Mouse (Mus musculus): ENCODE results near the gene Tmem234. TPM values are rescaled to one million over a fixed set of nuclear protein-coding genes. Genes with fewer than 3 reads are reported as not detected.

The Tmem234 gene
- polyA plus RNA-seq, 2 experiments, result 84.2 to 108 TPM

- no peaks in the 10 kb centered on the region for H3K36me3 ChIP-seq (replicated peaks; ENCODE audit: control insufficient read depth, insufficient read depth, low read depth)
- no peak overlapping the region for H3K4me3 ChIP-seq (ENCODE audit: insufficient read depth in 1 of 2, low read depth in 2 of 2, low read length in 2 of 2)
- no peak for ATAC-seq (ENCODE audit: insufficient read depth)
- no peaks in the 10 kb centered on the region for H3K9me3 ChIP-seq (ENCODE audit: control insufficient read depth, low read length)
- no peak for DNase-seq (ENCODE audit: low read depth in 3 of 3, low spot score in 3 of 3)
- 65% methylated on average over 6 of the region's 6 CpGs for WGBS (ENCODE audit: insufficient replicate concordance)
- no peak overlapping the region for H3K4me2 ChIP-seq (ENCODE audit: low read depth)
- peaks cover 8% of the 10 kb centered on the region in 2 experiments; a peak in 3 of 4 replicates for H3K4me1 ChIP-seq (replicated peaks; ENCODE audit: control insufficient read depth in 2 of 2, insufficient read depth in 2 of 2, low read length in 1 of 2)
- TF ChIP-seq EP300 (IDR thresholded peaks at IDR 0.05; ENCODE audit: low read depth), result no peak
- TF ChIP-seq CTCF (IDR thresholded peaks at IDR 0.05; ENCODE audit: low read depth), result no peak
- no peak overlapping the region for H3K27ac ChIP-seq
- no peaks in the 10 kb centered on the region; the same call in 1 of the 2 replicates for H3K27me3 ChIP-seq (ENCODE audit: control insufficient read depth, insufficient read depth, low read length)
- no peak overlapping the region for H3K9ac ChIP-seq (replicated peaks)
Observed at GRCm38 (mm10) chr4:129565139-129565538, 35.3 kb upstream of the Tmem234 start.

GRCm38 (mm10) chr4:129568366-129568765 lies 32.1 kb upstream of the Tmem234 start:
- no peak for DNase-seq (ENCODE audit: low read depth in 3 of 3, low spot score in 3 of 3)
- no peaks in the 10 kb centered on the region for H3K36me3 ChIP-seq (replicated peaks; ENCODE audit: control insufficient read depth, insufficient read depth, low read depth)

GRCm38 (mm10) chr4:129570028-129570427 lies 30.4 kb upstream of the Tmem234 start:
- WGBS (ENCODE audit: insufficient replicate concordance), result 67% methylated on average over 6 of the region's 6 CpGs
- TF ChIP-seq EP300 (IDR thresholded peaks at IDR 0.05; ENCODE audit: low read depth) (no peak), CTCF (IDR thresholded peaks at IDR 0.05; ENCODE audit: low read depth) (no peak)
- ATAC-seq (ENCODE audit: insufficient read depth), result no peak
- Histone ChIP-seq H3K4me2 (ENCODE audit: low read depth) (no peak overlapping the region), H3K27me3 (ENCODE audit: control insufficient read depth, insufficient read depth, low read length) (no peaks in the 10 kb centered on the region), H3K9me3 (ENCODE audit: control insufficient read depth, low read length) (no peaks in the 10 kb centered on the region), H3K4me1 (replicated peaks; ENCODE audit: control insufficient read depth in 2 of 2, insufficient read depth in 2 of 2, low read length in 1 of 2) (peaks cover 0 to under 1% of the 10 kb centered on the region in 2 experiments; a peak in 2 of 4 replicates), H3K9ac (replicated peaks) (no peak overlapping the region), H3K4me3 (ENCODE audit: insufficient read depth in 1 of 2, low read depth in 2 of 2, low read length in 2 of 2) (no peak overlapping the region), H3K36me3 (replicated peaks; ENCODE audit: control insufficient read depth, insufficient read depth, low read depth) (no peaks in the 10 kb centered on the region), H3K27ac (no peak overlapping the region)
- DNase-seq (ENCODE audit: low read depth in 3 of 3, low spot score in 3 of 3), result no peak

More at GRCm38 (mm10) chr4:129568366-129568765, 32.1 kb upstream of the Tmem234 start:
- TF ChIP-seq CTCF (IDR thresholded peaks at IDR 0.05; ENCODE audit: low read depth) (no peak), EP300 (IDR thresholded peaks at IDR 0.05; ENCODE audit: low read depth) (no peak)
- H3K4me3 ChIP-seq (ENCODE audit: insufficient read depth in 1 of 2, low read depth in 2 of 2, low read length in 2 of 2), result no peak overlapping the region
- no peaks in the 10 kb centered on the region for H3K4me1 ChIP-seq (replicated peaks; ENCODE audit: control insufficient read depth in 2 of 2, insufficient read depth in 2 of 2, low read length in 1 of 2)
- H3K9ac ChIP-seq (replicated peaks), result no peak overlapping the region
- H3K4me2 ChIP-seq (ENCODE audit: low read depth), result no peak overlapping the region
- ATAC-seq (ENCODE audit: insufficient read depth), result no peak
- H3K27me3 ChIP-seq (ENCODE audit: control insufficient read depth, insufficient read depth, low read length), result no peaks in the 10 kb centered on the region
- no peak overlapping the region for H3K27ac ChIP-seq
- WGBS (ENCODE audit: insufficient replicate concordance), result 75% methylated on average over 7 of the region's 7 CpGs
- no peaks in the 10 kb centered on the region for H3K9me3 ChIP-seq (ENCODE audit: control insufficient read depth, low read length)

GRCm38 (mm10) chr4:129571551-129572084 lies 28.9 kb upstream of the Tmem234 start:
- H3K9me3 ChIP-seq (ENCODE audit: control insufficient read depth, low read length), result no peaks in the 10 kb centered on the region
- H3K4me1 ChIP-seq (replicated peaks; ENCODE audit: control insufficient read depth in 2 of 2, insufficient read depth in 2 of 2, low read length in 1 of 2), result peaks cover 0 to 2% of the 10 kb centered on the region in 2 experiments; a peak in 2 of 4 replicates
- ATAC-seq (ENCODE audit: insufficient read depth) (no peak), DNase-seq (ENCODE audit: low read depth in 3 of 3, low spot score in 3 of 3) (no peak)
- no peaks in the 10 kb centered on the region for H3K27me3 ChIP-seq (ENCODE audit: control insufficient read depth, insufficient read depth, low read length)
- TF ChIP-seq CTCF (IDR thresholded peaks at IDR 0.05; ENCODE audit: low read depth) (no peak), EP300 (IDR thresholded peaks at IDR 0.05; ENCODE audit: low read depth) (no peak)
- H3K4me3 ChIP-seq (ENCODE audit: insufficient read depth in 1 of 2, low read depth in 2 of 2, low read length in 2 of 2), result no peak overlapping the region
- WGBS (ENCODE audit: insufficient replicate concordance), result 58% methylated on average over 8 of the region's 8 CpGs
- no peak overlapping the region for H3K4me2 ChIP-seq (ENCODE audit: low read depth)
- H3K36me3 ChIP-seq (replicated peaks; ENCODE audit: control insufficient read depth, insufficient read depth, low read depth), result no peaks in the 10 kb centered on the region
- no peak overlapping the region for H3K27ac ChIP-seq
- H3K9ac ChIP-seq (replicated peaks), result no peak overlapping the region

- no peaks in the 10 kb centered on the region for H3K27me3 ChIP-seq (ENCODE audit: control insufficient read depth, insufficient read depth, low read length)
- TF ChIP-seq CTCF (IDR thresholded peaks at IDR 0.05; ENCODE audit: low read depth) (no peak), EP300 (IDR thresholded peaks at IDR 0.05; ENCODE audit: low read depth) (no peak)
- ATAC-seq (ENCODE audit: insufficient read depth) (no peak), DNase-seq (ENCODE audit: low read depth in 3 of 3, low spot score in 3 of 3) (no peak)
- H3K4me1 ChIP-seq (replicated peaks; ENCODE audit: control insufficient read depth in 2 of 2, insufficient read depth in 2 of 2, low read length in 1 of 2), result peaks cover 0 to 2% of the 10 kb centered on the region in 2 experiments; a peak in 2 of 4 replicates
- H3K9me3 ChIP-seq (ENCODE audit: control insufficient read depth, low read length), result no peaks in the 10 kb centered on the region
- H3K27ac ChIP-seq, result no peak overlapping the region
- H3K4me2 ChIP-seq (ENCODE audit: low read depth), result no peak overlapping the region
- 60% methylated on average over 13 of the region's 13 CpGs for WGBS (ENCODE audit: insufficient replicate concordance)
- no peak overlapping the region for H3K4me3 ChIP-seq (ENCODE audit: insufficient read depth in 1 of 2, low read depth in 2 of 2, low read length in 2 of 2)
- no peak overlapping the region for H3K9ac ChIP-seq (replicated peaks)
- H3K36me3 ChIP-seq (replicated peaks; ENCODE audit: control insufficient read depth, insufficient read depth, low read depth), result no peaks in the 10 kb centered on the region
Observed at GRCm38 (mm10) chr4:129572236-129573092, 28.0 kb upstream of the Tmem234 start.

Data from liver, embryonic 14.5 days (tissue).